Mouse (Mus musculus): Measurements from ENCODE around the gene Ppfia1. TPM values are rescaled to one million over a fixed set of nuclear protein-coding genes. Genes with fewer than 3 reads are reported as not detected.

Ppfia1 gene
- polyA plus RNA-seq, 1 experiment: 77.6 TPM

- WGBS: 97% methylated on average over 1 of the region's 1 CpGs
- H3K4me3 ChIP-seq (replicated peaks; ENCODE audit: insufficient read depth, low read depth, low read length): no peak overlapping the region
- no peaks in the 10 kb centered on the region for H3K27me3 ChIP-seq (ENCODE audit: control insufficient read depth, insufficient read depth, low read length)
- no peak overlapping the region for H3K27ac ChIP-seq (ENCODE audit: insufficient read depth, low read length)
- TF ChIP-seq CTCF (IDR thresholded peaks at IDR 0.05; ENCODE audit: borderline replicate concordance, insufficient read depth, low read depth, low read length) (no peak), POLR2A (IDR thresholded peaks at IDR 0.05; ENCODE audit: borderline replicate concordance, insufficient read depth, low read length) (no peak)
- no peaks in the 10 kb centered on the region for H3K4me1 ChIP-seq (ENCODE audit: control insufficient read depth, insufficient read depth, low read length)
- DNase-seq: no peak
Measured at GRCm38 (mm10) chr7:144506807-144507206, 46.7 kb downstream of the Ppfia1 start.

GRCm38 (mm10) chr7:144503959-144504358, 49.6 kb downstream of the Ppfia1 start:
- no peak for DNase-seq
- no peaks in the 10 kb centered on the region for H3K4me1 ChIP-seq (ENCODE audit: control insufficient read depth, insufficient read depth, low read length)
- H3K27ac ChIP-seq (ENCODE audit: insufficient read depth, low read length): no peak overlapping the region
- 67% methylated on average over 4 of the region's 4 CpGs for WGBS
- TF ChIP-seq CTCF (IDR thresholded peaks at IDR 0.05; ENCODE audit: borderline replicate concordance, insufficient read depth, low read depth, low read length) (no peak), POLR2A (IDR thresholded peaks at IDR 0.05; ENCODE audit: borderline replicate concordance, insufficient read depth, low read length) (no peak)
- H3K4me3 ChIP-seq (replicated peaks; ENCODE audit: insufficient read depth, low read depth, low read length): no peak overlapping the region
- no peaks in the 10 kb centered on the region for H3K27me3 ChIP-seq (ENCODE audit: control insufficient read depth, insufficient read depth, low read length)

- no peak for TF ChIP-seq CTCF (IDR thresholded peaks at IDR 0.05; ENCODE audit: borderline replicate concordance, insufficient read depth, low read depth, low read length)
- no peak for TF ChIP-seq POLR2A (IDR thresholded peaks at IDR 0.05; ENCODE audit: borderline replicate concordance, insufficient read depth, low read length)
- no peaks in the 10 kb centered on the region for H3K4me1 ChIP-seq (ENCODE audit: control insufficient read depth, insufficient read depth, low read length)
- no peak overlapping the region for H3K27ac ChIP-seq (ENCODE audit: insufficient read depth, low read length)
- H3K27me3 ChIP-seq (ENCODE audit: control insufficient read depth, insufficient read depth, low read length): no peaks in the 10 kb centered on the region
- no peak overlapping the region for H3K4me3 ChIP-seq (replicated peaks; ENCODE audit: insufficient read depth, low read depth, low read length)
- DNase-seq: no peak
- 73% methylated on average over 1 of the region's 1 CpGs for WGBS
Measured at GRCm38 (mm10) chr7:144492931-144493330, 60.6 kb downstream of the Ppfia1 start.

- WGBS: 83% methylated on average over 8 of the region's 8 CpGs
- H3K27me3 ChIP-seq (ENCODE audit: control insufficient read depth, insufficient read depth, low read length): no peaks in the 10 kb centered on the region
- H3K27ac ChIP-seq (ENCODE audit: insufficient read depth, low read length): no peak overlapping the region
Measured at GRCm38 (mm10) chr7:144490201-144490873, 63.2 kb downstream of the Ppfia1 start.

GRCm38 (mm10) chr7:144489067-144489774, 64.3 kb downstream of the Ppfia1 start:
- TF ChIP-seq CTCF (IDR thresholded peaks at IDR 0.05; ENCODE audit: borderline replicate concordance, insufficient read depth, low read depth, low read length): no peak
- TF ChIP-seq POLR2A (IDR thresholded peaks at IDR 0.05; ENCODE audit: borderline replicate concordance, insufficient read depth, low read length): no peak
- Histone ChIP-seq H3K27me3 (ENCODE audit: control insufficient read depth, insufficient read depth, low read length) (no peaks in the 10 kb centered on the region), H3K4me1 (ENCODE audit: control insufficient read depth, insufficient read depth, low read length) (no peaks in the 10 kb centered on the region), H3K4me3 (replicated peaks; ENCODE audit: insufficient read depth, low read depth, low read length) (no peak overlapping the region), H3K27ac (ENCODE audit: insufficient read depth, low read length) (no peak overlapping the region)
- 87% methylated on average over 6 of the region's 6 CpGs for WGBS
- DNase-seq: no peak

More at GRCm38 (mm10) chr7:144490201-144490873, 63.2 kb downstream of the Ppfia1 start:
- TF ChIP-seq CTCF (IDR thresholded peaks at IDR 0.05; ENCODE audit: borderline replicate concordance, insufficient read depth, low read depth, low read length) (no peak), POLR2A (IDR thresholded peaks at IDR 0.05; ENCODE audit: borderline replicate concordance, insufficient read depth, low read length) (no peak)
- DNase-seq: no peak
- no peak overlapping the region for H3K4me3 ChIP-seq (replicated peaks; ENCODE audit: insufficient read depth, low read depth, low read length)
- H3K4me1 ChIP-seq (ENCODE audit: control insufficient read depth, insufficient read depth, low read length): no peaks in the 10 kb centered on the region

GRCm38 (mm10) chr7:144480314-144480713, 73.2 kb downstream of the Ppfia1 start:
- Histone ChIP-seq H3K27me3 (ENCODE audit: control insufficient read depth, insufficient read depth, low read length) (no peaks in the 10 kb centered on the region), H3K4me3 (replicated peaks; ENCODE audit: insufficient read depth, low read depth, low read length) (no peak overlapping the region), H3K27ac (ENCODE audit: insufficient read depth, low read length) (no peak overlapping the region), H3K4me1 (ENCODE audit: control insufficient read depth, insufficient read depth, low read length) (no peaks in the 10 kb centered on the region)
- TF ChIP-seq CTCF (IDR thresholded peaks at IDR 0.05; ENCODE audit: borderline replicate concordance, insufficient read depth, low read depth, low read length): no peak
- TF ChIP-seq POLR2A (IDR thresholded peaks at IDR 0.05; ENCODE audit: borderline replicate concordance, insufficient read depth, low read length): no peak
- DNase-seq: no peak

GRCm38 (mm10) chr7:144479569-144479968, 74.0 kb downstream of the Ppfia1 start:
- TF ChIP-seq POLR2A (IDR thresholded peaks at IDR 0.05; ENCODE audit: borderline replicate concordance, insufficient read depth, low read length) (no peak), CTCF (IDR thresholded peaks at IDR 0.05; ENCODE audit: borderline replicate concordance, insufficient read depth, low read depth, low read length) (no peak)
- Histone ChIP-seq H3K4me1 (ENCODE audit: control insufficient read depth, insufficient read depth, low read length) (no peaks in the 10 kb centered on the region), H3K27me3 (ENCODE audit: control insufficient read depth, insufficient read depth, low read length) (no peaks in the 10 kb centered on the region), H3K4me3 (replicated peaks; ENCODE audit: insufficient read depth, low read depth, low read length) (no peak overlapping the region), H3K27ac (ENCODE audit: insufficient read depth, low read length) (no peak overlapping the region)
- no peak for DNase-seq
- 100% methylated on average over 1 of the region's 1 CpGs for WGBS

GRCm38 (mm10) chr7:144475741-144476140, 77.8 kb downstream of the Ppfia1 start:
- TF ChIP-seq POLR2A (IDR thresholded peaks at IDR 0.05; ENCODE audit: borderline replicate concordance, insufficient read depth, low read length) (no peak), CTCF (IDR thresholded peaks at IDR 0.05; ENCODE audit: borderline replicate concordance, insufficient read depth, low read depth, low read length) (no peak)
- 64% methylated on average over 3 of the region's 3 CpGs for WGBS
- H3K4me3 ChIP-seq (replicated peaks; ENCODE audit: insufficient read depth, low read depth, low read length): no peak overlapping the region
- no peaks in the 10 kb centered on the region for H3K27me3 ChIP-seq (ENCODE audit: control insufficient read depth, insufficient read depth, low read length)
- no peak for DNase-seq
- no peak overlapping the region for H3K27ac ChIP-seq (ENCODE audit: insufficient read depth, low read length)
- no peaks in the 10 kb centered on the region for H3K4me1 ChIP-seq (ENCODE audit: control insufficient read depth, insufficient read depth, low read length)

Measured in cerebellum, adult 2 months (tissue).